Mouse (Mus musculus) kidney, adult 2 months (tissue): ENCODE results near the gene Dnaaf5.

Source experiments
- CTCF ChIP-seq: fragments of 200-500 bp; conservative IDR thresholded peaks from 2 replicates; pipeline ENCODE4 v1.5.1; 2011; ENCODE audit warnings: low read depth, mild to moderate bottlenecking, control low read depth, low read length, moderate library complexity, mixed read lengths; ENCODE audit not compliant: insufficient read depth, insufficient read length
- POLR2A ChIP-seq: fragments of 200-500 bp; IDR thresholded peaks from one replicate; pipeline ENCODE4 v1.6.1; 2011; ENCODE audit warnings: low read depth, low read length, control low read depth

GRCm38 (mm10) chr5:139129572-139130151 lies 20.4 kb upstream of the Dnaaf5 start:
- TF ChIP-seq CTCF (no peak), POLR2A (no peak)
